Mouse (Mus musculus) liver, embryonic 15.5 days (tissue): Measurements from ENCODE around the gene Cd69. TPM values are rescaled to one million over a fixed set of nuclear protein-coding genes. Genes with fewer than 3 reads are reported as not detected.
A peak's percentile ranks its signal among the peaks of the same experiment; 100 is the strongest.

Experiments
- ATAC-seq: fragments of 200-750 bp; cut with Nextera tagmentation; 2 replicates; pipeline ENCODE4 v1.8.0; 2017; ENCODE audit warnings: moderate number of reproducible peaks, mild to moderate bottlenecking, moderate library complexity; ENCODE audit not compliant: insufficient read depth
- H3K27ac ChIP-seq: fragments of 300-500 bp; sonication (generic); replicated peaks from 2 replicates; pipeline ENCODE4 v1.5.1; 2015; ENCODE audit warnings: mild to moderate bottlenecking, inconsistent platforms
- H3K27me3 ChIP-seq: fragments of 300-500 bp; sonication (generic); 2 replicates; pipeline ENCODE4 v1.6.1; 2015; ENCODE audit warnings: mild to moderate bottlenecking, inconsistent platforms
- H3K36me3 ChIP-seq: fragments of 300-500 bp; sonication (generic); replicated peaks from 2 replicates; pipeline ENCODE4 v1.6.1; 2015; ENCODE audit warnings: moderate library complexity, mild to moderate bottlenecking, inconsistent platforms
- H3K4me1 ChIP-seq: fragments of 300-500 bp; sonication (generic); replicated peaks from 2 replicates; pipeline ENCODE4 v1.6.1; 2015; ENCODE audit warnings: inconsistent platforms
- H3K4me2 ChIP-seq: fragments of 300-500 bp; sonication (generic); 2 replicates; pipeline ENCODE4 v1.6.1; 2015; ENCODE audit warnings: moderate library complexity, mild to moderate bottlenecking, inconsistent platforms
- H3K4me3 ChIP-seq: fragments of 300-500 bp; sonication (generic); replicated peaks from 2 replicates; pipeline ENCODE4 v1.5.1; 2015; ENCODE audit warnings: mild to moderate bottlenecking, inconsistent platforms
- H3K9ac ChIP-seq: fragments of 300-500 bp; sonication (generic); 2 replicates; pipeline ENCODE4 v1.6.1; 2015; ENCODE audit warnings: moderate library complexity, mild to moderate bottlenecking, inconsistent platforms
- H3K9me3 ChIP-seq: fragments of 300-500 bp; sonication (generic); replicated peaks from 2 replicates; pipeline ENCODE4 v1.6.1; 2016; ENCODE audit warnings: inconsistent platforms
- WGBS: fragments of 180-500 bp; shearing (Covaris S2); methylation state at CpG from one replicate; pipeline ENCODE4 v1.1.7; 2015; ENCODE audit warnings: mixed read lengths; ENCODE audit not compliant: insufficient replicate concordance; 5-methylcytosine and 5-hydroxymethylcytosine counted together
- polyA plus RNA-seq: library from polyadenylated mRNA; unstranded; fragments of >200 nt; fragmentation: Nextera tagmentation; extraction: Ambion mirVana; gene quantifications from 2 replicates; pipeline ENCODE4 v1.2.1, GENCODE M21; 2015

Cd69 gene
- polyA plus RNA-seq, 1 experiment from 2014 or later = 0.93 TPM

GRCm38 (mm10) chr6:129246992-129247391, 28.2 kb downstream of the Cd69 start:
- Histone ChIP-seq H3K9me3 (no peaks in the 10 kb centered on the region), H3K27me3 (no peaks in the 10 kb centered on the region), H3K36me3 (no peaks in the 10 kb centered on the region), H3K4me3 (no peak overlapping the region), H3K4me1 (no peaks in the 10 kb centered on the region), H3K27ac (no peak overlapping the region), H3K9ac (no peak overlapping the region), H3K4me2 (no peak overlapping the region)
- ATAC-seq = no peak
- WGBS = 57% methylated on average over 1 of the region's 1 CpGs

GRCm38 (mm10) chr6:129245793-129246192, 29.4 kb downstream of the Cd69 start:
- Histone ChIP-seq H3K4me1 (no peaks in the 10 kb centered on the region), H3K4me3 (no peak overlapping the region), H3K9ac (no peak overlapping the region), H3K27ac (no peak overlapping the region), H3K36me3 (no peaks in the 10 kb centered on the region), H3K4me2 (no peak overlapping the region), H3K9me3 (no peaks in the 10 kb centered on the region), H3K27me3 (no peaks in the 10 kb centered on the region)
- ATAC-seq = no peak

- no peak for ATAC-seq
- H3K4me1 ChIP-seq = peaks cover 10% of the 10 kb centered on the region
- no peak overlapping the region for H3K27ac ChIP-seq
- H3K9ac ChIP-seq = no peak overlapping the region
- H3K36me3 ChIP-seq = no peaks in the 10 kb centered on the region
- no peak overlapping the region for H3K4me3 ChIP-seq
- no peaks in the 10 kb centered on the region for H3K9me3 ChIP-seq
- 46% methylated on average over 6 of the region's 6 CpGs for WGBS
- H3K27me3 ChIP-seq = no peaks in the 10 kb centered on the region
- no peak overlapping the region for H3K4me2 ChIP-seq
Observed at GRCm38 (mm10) chr6:129241907-129242306, 33.3 kb downstream of the Cd69 start.

- Histone ChIP-seq H3K4me2 (no peak overlapping the region), H3K4me1 (peaks cover 14% of the 10 kb centered on the region), H3K4me3 (no peak overlapping the region), H3K36me3 (no peaks in the 10 kb centered on the region), H3K27me3 (no peaks in the 10 kb centered on the region), H3K9me3 (no peaks in the 10 kb centered on the region), H3K27ac (no peak overlapping the region), H3K9ac (no peak overlapping the region)
- 47% methylated on average over 5 of the region's 5 CpGs for WGBS
- ATAC-seq = no peak
Observed at GRCm38 (mm10) chr6:129241471-129241870, 33.8 kb downstream of the Cd69 start.

GRCm38 (mm10) chr6:129239564-129240248, 35.5 kb downstream of the Cd69 start:
- no peaks in the 10 kb centered on the region for H3K36me3 ChIP-seq

GRCm38 (mm10) chr6:129238275-129239038, 36.8 kb downstream of the Cd69 start:
- no peaks in the 10 kb centered on the region for H3K27me3 ChIP-seq
- H3K4me1 ChIP-seq = peaks cover 43% of the 10 kb centered on the region
- ATAC-seq = peak; percentile 83
- H3K36me3 ChIP-seq = no peaks in the 10 kb centered on the region
- 9% methylated on average over 14 of the region's 14 CpGs for WGBS
- H3K9me3 ChIP-seq = no peaks in the 10 kb centered on the region
- peak overlapping the region; percentile 70 for H3K4me2 ChIP-seq
- H3K9ac ChIP-seq = peak overlapping the region; percentile 55
- H3K4me3 ChIP-seq = peak overlapping the region; percentile 69
- H3K27ac ChIP-seq = peak overlapping the region; percentile 69

More at GRCm38 (mm10) chr6:129239564-129240248, 35.5 kb downstream of the Cd69 start:
- H3K27me3 ChIP-seq = no peaks in the 10 kb centered on the region
- 72% methylated on average over 9 of the region's 9 CpGs for WGBS
- H3K4me2 ChIP-seq = no peak overlapping the region
- H3K9ac ChIP-seq = no peak overlapping the region
- H3K9me3 ChIP-seq = no peaks in the 10 kb centered on the region
- peaks cover 30% of the 10 kb centered on the region for H3K4me1 ChIP-seq
- ATAC-seq = no peak
- no peak overlapping the region for H3K4me3 ChIP-seq
- no peak overlapping the region for H3K27ac ChIP-seq

GRCm38 (mm10) chr6:129237350-129238274, 37.6 kb downstream of the Cd69 start:
- Histone ChIP-seq H3K4me1 (peaks cover 49% of the 10 kb centered on the region), H3K9me3 (no peaks in the 10 kb centered on the region), H3K27ac (peak overlapping the region; percentile 69), H3K4me2 (peak overlapping the region; percentile 70), H3K27me3 (no peaks in the 10 kb centered on the region), H3K36me3 (no peaks in the 10 kb centered on the region), H3K4me3 (peak overlapping the region; percentile 69), H3K9ac (peak overlapping the region; percentile 55)
- ATAC-seq = peak; percentile 90
- WGBS = 3% methylated on average over 16 of the region's 16 CpGs

GRCm38 (mm10) chr6:129236652-129237342, 38.4 kb downstream of the Cd69 start:
- H3K36me3 ChIP-seq = no peaks in the 10 kb centered on the region
- peak overlapping the region; percentile 69; the same call in 1 of the 2 replicates for H3K27ac ChIP-seq
- H3K27me3 ChIP-seq = no peaks in the 10 kb centered on the region
- peak overlapping the region; percentile 69 for H3K4me3 ChIP-seq
- peak overlapping the region; percentile 70 for H3K4me2 ChIP-seq
- H3K9me3 ChIP-seq = no peaks in the 10 kb centered on the region
- H3K4me1 ChIP-seq = peaks cover 55% of the 10 kb centered on the region
- ATAC-seq = no peak
- WGBS = 60% methylated on average over 2 of the region's 2 CpGs
- no peak overlapping the region for H3K9ac ChIP-seq

- Histone ChIP-seq H3K4me2 (peak overlapping the region; percentile 44), H3K9me3 (no peaks in the 10 kb centered on the region), H3K36me3 (no peaks in the 10 kb centered on the region), H3K27ac (peak overlapping the region; percentile 83), H3K9ac (no peak overlapping the region), H3K27me3 (no peaks in the 10 kb centered on the region), H3K4me1 (peaks cover 62% of the 10 kb centered on the region), H3K4me3 (no peak overlapping the region)
- ATAC-seq = no peak
- WGBS = 44% methylated on average over 5 of the region's 5 CpGs
Observed at GRCm38 (mm10) chr6:129235855-129236461, 39.3 kb downstream of the Cd69 start.
